Mouse (Mus musculus) gastrocnemius, adult 2 months (tissue): ENCODE data around the gene Alx1. TPM values are rescaled to one million over a fixed set of nuclear protein-coding genes. Genes with fewer than 3 reads are reported as not detected.

Experiments
- DNase-seq: peaks from one replicate; pipeline ENCODE4 v3.0.0; 2022
- H3K27ac ChIP-seq: fragments of 200-600 bp; 2 replicates; pipeline ENCODE4 v1.8.1; 2022; ENCODE audit warnings: mild to moderate bottlenecking
- H3K4me3 ChIP-seq: fragments of 200-600 bp; 2 replicates; pipeline ENCODE4 v1.8.1; 2022; ENCODE audit warnings: mild to moderate bottlenecking, moderate library complexity
- CTCF ChIP-seq: fragments of 200-600 bp; IDR thresholded peaks from 2 replicates; pipeline ENCODE4 v1.8.1; 2022; ENCODE audit warnings: antibody characterized with exemption, mild to moderate bottlenecking, moderate library complexity
- intact Hi-C: fragments of 180-260 bp; cut with DNase I; formaldehyde crosslinking; loops from one replicate; pipeline ENCODE4 v1.15.1; 2025
- long read RNA-seq, 2 experiments: library from polyadenylated mRNA; stranded (forward); transcript quantifications; one replicate each; pipeline ENCODE4 v2.0.0; 2021
- total RNA-seq, 2 experiments: library from RNA; stranded (reverse); gene quantifications; 2 replicates each; pipeline ENCODE4 v1.2.3; 2021

Gene Alx1
- not detected for total RNA-seq
- long read RNA-seq, experiment 1: 0 reads
- long read RNA-seq, experiment 2: 0 reads

GRCm38 (mm10) chr10:103029730-103030490 lies at the start of gene Alx1:
TSS of gene Alx1 (minus strand) at chr10:103030215.
- DNase-seq: no peak
- intact Hi-C loops: no loop called here
- Histone ChIP-seq H3K4me3 (no peak within 1 kb of the TSS), H3K27ac (no peak within 1 kb of the TSS)
- no peak for TF ChIP-seq CTCF

- intact Hi-C loops: no loop called here
- H3K4me3 ChIP-seq: no peak overlapping the region
- H3K27ac ChIP-seq: no peak overlapping the region
- no peak for DNase-seq
- TF ChIP-seq CTCF: no peak
Observed at GRCm38 (mm10) chr10:103049593-103049992, 19.6 kb upstream of the Alx1 start.

DNA sequence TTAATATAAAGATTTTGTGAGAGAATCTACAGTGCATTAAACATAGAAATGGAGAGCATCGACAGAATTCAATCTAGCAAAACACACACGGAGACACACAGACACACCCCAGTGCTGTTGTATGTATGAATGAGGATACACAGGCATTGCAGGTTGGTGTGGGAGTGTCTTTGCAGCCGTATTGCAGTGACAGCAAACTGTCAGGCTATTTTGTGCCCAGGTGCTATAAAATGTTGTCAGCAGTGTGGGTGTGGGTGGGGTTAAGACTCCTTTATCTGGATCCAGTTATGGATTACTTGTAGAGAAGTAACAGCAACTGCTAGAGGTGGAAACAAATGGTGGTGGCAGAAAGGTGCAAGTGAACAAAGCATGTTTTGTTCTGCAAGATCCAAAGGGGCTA lies 16.6 kb upstream of the Alx1 start:
- no peak for TF ChIP-seq CTCF
- DNase-seq: no peak
- intact Hi-C loops: no loop called here

DNA sequence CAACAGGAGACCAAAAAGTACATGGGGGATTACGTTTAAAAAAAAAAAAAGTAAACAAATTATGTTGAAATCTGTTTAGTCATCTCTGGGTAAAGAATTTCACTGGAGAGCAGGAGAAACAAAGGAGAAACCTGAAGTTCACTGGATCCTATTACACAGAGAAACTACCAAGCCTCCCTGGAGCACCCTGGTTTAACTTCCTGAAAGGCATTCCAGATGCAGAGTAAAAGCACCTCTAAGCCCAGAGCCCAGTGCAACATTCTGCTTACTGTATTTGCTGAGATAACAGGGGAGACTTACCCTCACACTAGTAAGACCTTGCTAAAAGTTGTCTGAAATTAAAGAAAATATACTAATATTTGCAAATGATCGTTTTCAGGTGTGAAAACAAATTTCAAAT lies 15.0 kb upstream of the Alx1 start:
- H3K4me3 ChIP-seq: no peak overlapping the region
- DNase-seq: no peak
- TF ChIP-seq CTCF: no peak
- intact Hi-C loops: no loop called here
- H3K27ac ChIP-seq: no peak overlapping the region

More for the DNA sequence above, 16.6 kb upstream of the Alx1 start:
- Histone ChIP-seq H3K27ac (no peak overlapping the region), H3K4me3 (no peak overlapping the region)

DNA sequence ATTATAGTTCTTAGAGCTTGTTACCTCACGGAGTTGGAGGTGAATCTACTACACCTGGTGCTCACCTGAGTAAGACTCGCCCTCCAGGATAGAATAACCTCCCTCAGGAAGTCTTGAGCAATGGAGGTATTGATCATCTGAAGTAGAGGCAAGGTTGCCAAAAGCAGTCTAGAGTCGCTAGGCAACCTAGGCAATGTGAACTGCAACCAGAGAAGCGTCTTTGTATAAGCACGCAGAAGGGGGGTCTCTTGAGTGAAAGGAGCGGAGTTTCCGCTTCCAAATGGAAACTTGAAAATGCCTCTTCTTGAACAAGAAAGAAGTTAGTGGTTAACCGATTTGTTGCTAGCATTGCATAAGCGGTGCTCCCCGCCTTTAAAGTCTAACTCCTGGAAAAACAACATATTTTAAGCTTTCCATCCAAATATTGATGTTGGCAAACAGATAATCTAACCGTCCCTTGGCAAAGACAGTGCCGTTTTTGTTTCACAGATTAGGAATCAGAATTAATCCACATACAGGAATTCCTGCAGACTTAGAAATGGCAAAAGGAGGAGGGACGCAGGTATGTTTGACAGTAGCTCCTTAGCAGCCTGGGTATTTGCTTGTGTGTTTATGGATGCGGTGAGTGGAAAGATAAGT lies 5.1 kb upstream of the Alx1 start:
- Histone ChIP-seq H3K27ac (no peak overlapping the region), H3K4me3 (no peak overlapping the region)
- no peak for TF ChIP-seq CTCF
- intact Hi-C loops: no loop called here
- no peak for DNase-seq

DNA sequence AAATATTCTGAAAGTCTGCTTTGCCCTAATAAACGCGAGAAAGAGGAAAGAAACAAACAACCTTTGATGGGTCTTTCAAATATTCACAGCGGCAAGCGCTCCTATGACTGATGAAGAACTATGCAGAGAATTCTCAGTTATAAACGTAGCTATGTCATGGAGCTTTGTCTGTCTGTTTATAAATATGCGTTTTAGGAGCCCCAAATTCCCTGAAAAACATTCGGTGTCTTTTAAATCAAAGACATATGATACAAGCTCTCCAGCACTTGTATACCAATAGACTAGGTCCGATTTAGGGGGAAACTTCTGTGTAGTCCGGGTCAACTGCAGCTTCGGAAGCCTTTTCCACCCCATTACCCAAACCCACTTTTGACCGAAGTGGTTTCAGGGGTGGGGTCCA lies 916 bp upstream of the Alx1 start:
- TF ChIP-seq CTCF: no peak
- Histone ChIP-seq H3K27ac (no peak overlapping the region), H3K4me3 (no peak overlapping the region)
- DNase-seq: no peak
- intact Hi-C loops: no loop called here

DNA sequence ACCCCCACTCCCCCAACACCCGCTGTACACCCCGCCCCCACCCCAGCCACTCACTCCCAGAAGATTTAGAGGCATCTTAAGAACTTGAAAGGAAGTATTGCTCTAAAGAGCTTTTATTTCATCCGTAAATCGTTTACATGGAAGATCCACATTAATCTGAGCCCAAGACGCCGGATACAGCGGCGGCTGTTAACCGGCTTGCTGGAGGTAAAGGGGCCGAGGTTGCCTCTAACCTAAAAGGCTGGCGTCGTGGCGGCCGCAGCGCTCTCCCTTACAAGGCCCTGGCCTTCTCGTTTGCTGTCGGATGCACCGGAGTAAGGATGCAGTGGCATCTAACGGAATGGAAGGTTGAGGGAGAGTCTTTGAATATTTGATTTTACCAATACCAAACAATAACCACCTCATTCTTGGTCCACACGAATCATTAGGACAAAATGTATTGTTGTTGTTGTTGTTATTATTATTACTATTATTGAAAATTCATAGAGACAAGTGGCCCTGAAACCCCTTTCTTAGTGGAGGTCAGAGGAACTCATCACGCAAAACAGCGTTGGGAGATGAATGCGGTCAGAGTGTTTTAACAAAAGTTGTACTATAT lies 784 bp downstream of the Alx1 start:
- H3K27ac ChIP-seq: no peak overlapping the region
- H3K4me3 ChIP-seq: no peak overlapping the region
- no peak for DNase-seq
- no peak for TF ChIP-seq CTCF
- intact Hi-C loops: no loop called here

DNA sequence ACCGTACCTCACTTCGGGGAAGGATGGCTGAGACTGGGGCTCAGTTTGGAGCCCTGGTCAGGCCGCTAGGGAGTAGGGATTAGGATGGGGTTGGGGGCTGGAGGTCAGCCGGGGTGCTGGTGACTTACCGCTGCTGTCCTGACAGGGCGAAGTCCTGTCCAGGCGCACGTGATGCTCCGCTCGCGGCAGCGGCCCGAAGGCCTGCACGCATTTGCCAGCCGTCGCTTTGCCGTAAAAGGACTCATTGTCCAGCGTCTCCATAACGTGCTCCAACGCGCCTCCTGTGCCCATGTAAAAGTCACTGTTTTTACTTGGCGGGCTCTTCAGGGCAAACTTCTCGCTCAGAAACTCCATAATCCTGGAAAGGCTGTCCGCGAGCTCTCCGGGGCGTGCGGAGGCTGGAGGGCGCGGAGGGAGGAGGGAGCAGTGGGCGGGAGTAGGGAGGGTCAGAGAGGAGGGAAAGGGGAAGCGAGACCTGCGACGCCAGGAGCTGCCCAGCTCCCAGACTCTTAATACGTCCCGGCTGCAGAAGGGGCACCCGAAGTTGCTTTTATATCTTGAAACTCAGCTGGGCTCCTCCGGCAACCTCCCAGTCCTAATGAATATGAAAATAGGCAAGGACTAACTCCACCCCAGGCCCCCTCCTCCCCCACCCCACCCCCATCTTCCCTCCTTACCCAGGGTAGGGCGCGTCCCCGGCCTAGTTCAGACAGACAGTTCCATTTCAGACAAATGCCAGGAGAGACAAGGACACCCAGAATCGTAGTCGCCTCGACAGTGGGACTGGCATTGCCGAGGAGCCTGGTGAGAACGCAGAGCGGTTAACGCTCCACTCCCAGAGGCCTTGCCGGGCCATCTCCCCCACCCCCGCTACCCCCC lies 1.5 kb downstream of the Alx1 start:
- DNase-seq: no peak
- intact Hi-C loops: no loop called here
- no peak for TF ChIP-seq CTCF
- peak overlapping the region; percentile 52 for H3K4me3 ChIP-seq
- H3K27ac ChIP-seq: no peak overlapping the region

- intact Hi-C loops: no loop called here
- Histone ChIP-seq H3K4me3 (peak overlapping the region; percentile 52), H3K27ac (no peak overlapping the region)
- no peak for DNase-seq
- TF ChIP-seq CTCF: no peak
Observed at GRCm38 (mm10) chr10:103027931-103028252, 2.1 kb downstream of the Alx1 start.

GRCm38 (mm10) chr10:103027226-103027930 lies 2.6 kb downstream of the Alx1 start:
- H3K27ac ChIP-seq: no peak overlapping the region
- no peak overlapping the region; the same call in 1 of the 2 replicates for H3K4me3 ChIP-seq
- no peak for DNase-seq

DNA sequence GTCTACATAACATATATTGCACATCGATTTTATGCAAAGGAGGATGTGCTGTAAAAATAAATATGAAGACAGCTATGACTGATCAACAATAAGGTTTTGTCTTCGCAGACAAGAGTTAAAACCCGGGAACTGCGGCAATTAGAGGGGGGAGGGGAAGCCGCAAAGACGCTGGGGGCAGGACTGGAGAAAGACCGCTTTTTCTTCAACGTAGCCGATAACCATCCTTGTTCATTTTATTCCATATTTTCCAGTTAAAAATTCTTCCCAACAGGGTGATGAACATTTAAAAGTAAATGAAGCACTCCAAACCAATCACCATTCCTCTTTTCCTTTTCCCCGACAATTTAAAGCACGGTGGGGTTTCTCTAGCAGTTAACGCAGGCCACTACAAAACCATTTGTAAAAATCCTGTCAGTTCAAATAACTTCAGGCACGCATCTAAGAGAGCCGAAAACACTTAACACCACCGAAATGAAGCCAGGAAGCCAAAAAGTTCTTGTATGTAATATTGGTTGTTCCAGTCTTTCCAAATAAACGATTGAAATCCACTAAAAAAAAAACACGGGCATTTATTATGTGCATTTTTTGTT lies 3.3 kb downstream of the Alx1 start:
- no peak for TF ChIP-seq CTCF

More at GRCm38 (mm10) chr10:103027226-103027930, 2.6 kb downstream of the Alx1 start:
- no peak for TF ChIP-seq CTCF
- intact Hi-C loops: no loop called here

DNA sequence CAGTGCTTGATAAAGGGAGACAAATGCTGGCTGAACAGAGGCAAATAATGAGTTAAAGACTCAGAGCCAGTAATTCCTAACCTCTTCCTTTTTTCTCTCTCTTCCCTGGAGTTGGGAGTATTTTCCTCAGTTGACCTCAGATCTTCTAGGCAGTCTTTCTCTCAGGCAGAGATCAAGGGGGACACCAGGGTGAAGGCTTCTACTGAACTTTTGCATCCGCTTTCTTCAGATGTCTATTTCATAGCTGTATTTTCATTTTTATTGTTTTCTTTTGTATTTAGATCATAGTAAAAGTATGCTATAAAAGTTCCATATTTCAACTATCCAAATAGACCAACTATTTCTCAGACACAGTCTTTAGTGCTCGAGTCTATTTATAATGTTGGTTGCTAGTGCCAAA lies 27.5 kb downstream of the Alx1 start:
- no peak for TF ChIP-seq CTCF
- intact Hi-C loops: no loop called here
- no peak for DNase-seq
- no peak overlapping the region for H3K27ac ChIP-seq
- no peak overlapping the region for H3K4me3 ChIP-seq

More for the DNA sequence above, 3.3 kb downstream of the Alx1 start:
- no peak overlapping the region for H3K4me3 ChIP-seq
- H3K27ac ChIP-seq: no peak overlapping the region
- no peak for DNase-seq
- intact Hi-C loops: no loop called here
